Mouse (Mus musculus) T-cell, adult 2 months (primary cell): ENCODE results near the gene Rae1.

ENCODE experiments used
- DNase-seq: peaks from one replicate; pipeline ENCODE4 v3.0.0; 2022; ENCODE audit warnings: low spot score

The Rae1 gene

DNA sequence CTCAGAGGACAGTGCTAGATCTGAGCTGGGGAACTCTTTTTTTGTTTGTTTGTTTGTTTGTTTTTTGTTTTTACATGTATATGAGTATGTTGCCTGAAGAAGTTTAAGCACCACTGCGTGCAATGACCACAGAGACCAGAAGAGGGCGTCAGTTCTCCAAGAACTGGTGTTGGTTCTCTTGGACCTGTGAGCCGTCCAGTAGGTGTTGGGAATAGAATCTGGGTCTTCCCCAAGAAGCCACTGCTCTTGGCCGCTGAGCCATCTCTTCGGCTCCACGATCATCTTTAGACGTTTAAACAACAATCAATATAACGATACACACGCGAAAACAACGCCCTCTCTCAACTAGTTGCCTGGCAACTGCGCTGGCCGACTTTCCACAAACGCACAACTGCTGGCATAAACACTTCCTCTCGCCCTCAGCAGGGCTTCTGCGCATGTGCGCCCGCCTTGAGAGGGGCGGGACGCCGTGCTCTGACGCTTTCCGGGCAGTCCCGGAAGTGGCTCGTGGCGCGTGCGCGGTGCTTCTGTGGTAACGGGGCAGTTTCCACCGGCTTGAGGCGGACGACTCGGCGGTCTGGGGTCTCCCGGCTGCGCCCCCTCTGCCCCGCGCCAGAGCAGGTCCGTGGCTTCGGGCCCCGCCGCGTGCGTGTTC, at the start of gene Rae1:
Rae1 (plus strand) TSS at position 488 of the 655 bp plus-strand sequence.
- DNase-seq = peak; percentile 99

- no peak for DNase-seq
Measured at GRCm38 (mm10) chr2:172950119-172950676, 49.7 kb upstream of the Rae1 start.

DNA sequence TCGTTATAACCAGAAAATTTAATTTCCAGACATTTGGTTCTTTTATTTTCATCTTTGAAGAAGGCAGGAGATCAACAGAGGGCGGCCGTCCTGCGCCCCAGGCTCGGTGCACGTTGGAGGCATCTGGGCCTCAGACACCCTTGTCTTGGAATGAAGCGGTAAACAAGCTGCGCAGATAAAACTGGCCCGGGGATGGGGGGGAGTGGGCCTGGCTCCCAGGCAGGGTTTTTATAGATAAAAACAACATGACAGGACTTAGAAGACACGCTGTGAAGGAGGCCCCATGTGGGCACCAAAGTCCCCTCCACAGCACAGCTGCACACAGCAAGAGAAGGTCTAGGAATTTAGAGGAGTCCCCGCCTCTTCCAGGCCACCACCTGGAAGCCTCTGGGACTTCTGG, 49.2 kb upstream of the Rae1 start:
- no peak for DNase-seq

DNA sequence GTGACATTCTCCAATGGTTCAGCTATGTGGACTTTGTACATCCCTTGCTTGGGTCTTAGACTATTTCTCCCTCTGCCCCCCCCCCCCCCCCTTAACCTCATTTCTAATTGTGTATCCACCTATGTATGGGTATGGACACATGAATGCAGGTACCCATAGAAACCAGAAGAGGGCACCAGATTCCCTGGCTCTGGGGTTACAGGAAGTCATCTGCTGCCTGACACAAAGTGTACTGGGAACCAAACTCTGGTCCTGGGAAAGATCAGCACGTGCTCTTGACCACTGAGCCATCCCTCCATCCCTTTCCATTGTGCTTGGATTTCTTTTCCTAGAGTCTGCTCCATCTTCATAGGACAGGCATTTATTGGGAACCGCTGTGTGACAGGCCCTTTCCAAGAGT, 47.9 kb upstream of the Rae1 start:
- DNase-seq = no peak

GRCm38 (mm10) chr2:172958579-172958978, 41.3 kb upstream of the Rae1 start:
- DNase-seq = no peak

DNA sequence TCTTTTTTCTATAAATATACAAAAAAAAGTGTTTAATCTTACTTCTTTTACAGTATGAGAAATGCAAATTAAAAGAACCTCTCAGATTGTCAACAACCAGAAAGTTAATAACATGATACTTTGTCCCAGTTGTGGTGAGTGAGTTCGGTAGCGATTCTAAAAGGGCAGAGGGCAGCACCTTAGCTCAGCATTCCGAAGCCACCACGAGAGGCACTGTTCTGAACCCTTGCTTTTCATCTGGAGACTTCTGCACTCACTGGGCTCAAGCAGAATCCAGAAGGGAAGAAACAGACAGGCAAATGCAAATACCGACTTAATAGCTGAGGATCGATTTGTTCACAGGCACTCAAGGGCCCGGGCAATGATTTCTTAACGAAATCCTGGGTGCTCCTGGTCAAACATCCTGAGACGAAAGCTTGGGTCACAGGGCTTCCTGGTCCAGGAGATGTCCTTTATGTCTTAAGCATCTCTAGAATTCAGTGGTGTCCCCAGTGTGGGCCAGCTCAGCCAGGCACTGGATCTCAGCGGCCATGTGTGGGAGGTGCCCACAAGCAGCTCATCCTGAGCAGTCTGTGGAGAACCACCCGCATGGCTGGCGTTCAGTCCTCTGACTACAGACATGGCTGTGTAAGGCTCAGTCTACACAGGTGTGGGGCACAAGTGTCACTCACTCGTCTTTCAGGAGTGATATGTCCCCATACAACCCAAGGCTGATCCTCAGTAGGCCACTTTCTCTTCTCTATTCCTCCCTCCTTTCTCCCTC, 40.7 kb upstream of the Rae1 start:
- no peak for DNase-seq

- no peak for DNase-seq
Measured at GRCm38 (mm10) chr2:172960350-172960749, 39.6 kb upstream of the Rae1 start.

DNA sequence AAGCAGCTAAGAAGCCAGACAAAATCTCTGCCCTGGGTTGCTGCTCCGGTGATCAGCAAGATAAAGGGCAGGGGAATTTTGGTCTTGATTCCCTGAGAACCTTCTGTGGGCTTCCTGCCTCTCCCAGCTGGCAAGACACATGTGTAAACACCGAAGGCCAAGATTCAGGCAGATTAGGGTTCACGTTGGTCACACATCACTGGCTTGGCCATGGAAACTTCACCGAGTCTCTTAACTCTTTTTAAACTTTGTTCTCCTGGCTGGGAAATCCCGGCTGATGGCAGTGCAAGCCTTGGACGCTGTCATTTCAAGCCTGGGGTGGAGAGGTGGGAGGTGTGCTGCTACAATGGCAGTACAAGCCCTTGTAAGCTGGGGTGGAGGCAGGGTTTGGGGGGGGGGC, 38.7 kb upstream of the Rae1 start:
- DNase-seq = no peak

- no peak for DNase-seq
Measured at GRCm38 (mm10) chr2:172965249-172965648, 34.7 kb upstream of the Rae1 start.

DNA sequence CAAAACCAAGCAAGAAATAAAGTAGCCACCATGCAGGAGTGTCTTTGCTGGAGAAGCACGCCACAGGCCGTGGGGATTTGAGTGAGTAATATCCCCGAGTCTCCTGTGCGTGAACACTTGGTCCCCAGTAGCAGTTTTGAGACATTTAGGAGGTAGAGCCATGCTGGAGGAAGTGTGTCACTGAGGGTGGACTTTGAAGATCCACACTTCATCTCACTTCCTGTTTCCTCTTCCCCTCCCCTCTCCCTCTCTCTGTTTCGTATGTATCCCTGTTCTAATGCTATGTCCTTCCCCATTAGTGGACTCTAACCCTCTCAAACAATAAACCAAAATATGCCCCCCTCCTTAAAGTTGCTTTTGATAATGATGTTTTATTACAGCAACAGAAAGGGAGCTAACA, 33.4 kb upstream of the Rae1 start:
- peak; percentile 29 for DNase-seq

GRCm38 (mm10) chr2:172971865-172972264, 28.1 kb upstream of the Rae1 start:
- no peak for DNase-seq

- no peak for DNase-seq
Measured at GRCm38 (mm10) chr2:172973806-172974565, 25.9 kb upstream of the Rae1 start.

GRCm38 (mm10) chr2:172974701-172975100, 25.2 kb upstream of the Rae1 start:
- no peak for DNase-seq

GRCm38 (mm10) chr2:172975159-172975558, 24.8 kb upstream of the Rae1 start:
- no peak for DNase-seq

GRCm38 (mm10) chr2:172976661-172977238, 23.2 kb upstream of the Rae1 start:
- DNase-seq = peak; percentile 48

- peak; percentile 84 for DNase-seq
Measured at GRCm38 (mm10) chr2:172977409-172978130, 22.3 kb upstream of the Rae1 start, which contains the start of gene Spo11. Spo11 (plus strand) TSS chr2:172977700.

DNA sequence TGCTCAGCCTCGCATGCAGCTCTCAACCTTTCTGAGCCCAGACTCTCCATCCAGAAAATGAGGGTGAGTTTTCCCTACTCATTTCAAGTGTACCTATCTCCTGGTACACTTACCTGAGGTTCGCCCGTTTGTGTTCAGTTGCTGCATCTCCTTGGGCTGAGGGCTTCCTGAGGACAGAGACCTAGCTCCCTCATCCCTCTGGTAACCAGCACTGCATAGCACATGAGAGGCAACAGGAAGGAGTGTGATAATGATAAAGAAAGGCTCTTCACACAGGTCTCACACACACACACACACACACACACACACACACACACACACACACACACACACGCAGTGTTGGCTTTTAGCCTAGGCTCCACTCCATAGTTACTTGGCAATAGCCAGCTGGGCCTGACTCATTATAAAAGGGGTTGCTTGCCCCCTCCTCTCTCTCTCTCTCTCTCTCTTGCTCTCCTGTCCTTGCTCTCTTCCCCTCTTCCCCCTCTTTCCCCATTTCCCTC, 21.7 kb upstream of the Rae1 start:
- DNase-seq = peak; percentile 42

- DNase-seq = no peak
Measured at GRCm38 (mm10) chr2:172979666-172980345, 20.1 kb upstream of the Rae1 start.

DNA sequence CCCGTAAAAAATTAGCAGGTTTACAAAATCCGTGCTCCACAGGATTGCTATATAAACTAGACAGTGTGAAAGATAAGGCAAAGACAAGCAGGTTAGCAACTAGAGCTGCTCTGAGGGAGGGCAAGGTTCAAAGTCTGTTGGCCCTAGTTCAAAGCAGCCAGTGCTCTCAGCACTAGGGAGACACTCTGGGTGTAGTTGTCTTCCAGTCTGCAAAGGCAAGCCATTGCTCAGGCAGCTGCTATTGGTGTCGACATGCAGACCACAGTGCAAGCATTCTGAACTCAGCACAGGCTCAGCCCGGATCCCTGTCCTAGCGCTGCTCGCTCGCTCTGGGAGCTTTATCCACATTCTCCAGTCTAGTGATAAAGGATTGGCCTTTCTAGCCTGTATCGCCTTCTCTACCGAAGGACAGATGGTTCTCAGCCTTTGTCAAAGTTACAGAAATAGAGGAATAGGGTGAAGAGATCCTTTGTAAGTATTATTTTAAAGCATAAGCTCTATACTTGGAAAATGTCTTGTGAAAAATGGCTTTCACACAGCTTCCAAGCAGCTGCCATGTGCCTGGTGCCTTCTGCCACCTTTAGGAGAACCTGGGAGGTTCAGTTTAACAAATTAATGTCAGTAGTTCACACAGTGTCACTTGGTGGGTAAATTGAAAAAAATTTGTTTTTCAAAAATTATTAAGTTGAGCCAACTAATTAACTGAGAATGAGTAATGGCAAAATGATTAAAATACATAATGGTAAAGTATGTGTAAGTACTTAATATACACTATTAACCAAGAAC, 16.9 kb upstream of the Rae1 start:
- DNase-seq = no peak

DNA sequence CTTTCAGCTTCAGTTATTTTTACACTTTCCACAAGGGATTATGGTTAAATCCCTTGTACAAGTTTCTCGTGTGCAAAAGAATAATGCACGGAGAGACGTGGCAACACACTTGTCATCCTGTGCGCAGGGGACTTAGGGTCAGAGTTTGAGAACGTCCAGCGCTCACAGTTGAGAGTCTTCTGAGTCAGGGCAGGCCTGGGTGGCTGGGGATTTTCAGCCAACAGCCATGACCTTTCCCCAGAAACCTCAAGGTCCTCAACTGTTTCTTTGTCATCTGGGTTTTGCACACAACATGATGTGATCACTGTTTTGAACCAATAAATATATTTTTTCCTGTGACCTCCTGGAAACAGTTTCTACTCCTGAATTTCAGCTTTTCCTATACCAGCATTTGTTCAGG, 9.8 kb upstream of the Rae1 start:
- DNase-seq = no peak
